Mouse (Mus musculus) ES-Bruce4 (cell line): ENCODE measurements at regions not wholly inside any gene's neighbourhood (a gene's known extent, or its start where the extent isn't known, plus 50 kb on each side); places are given as distances from the start of the nearest gene placed in this dataset.

Experiments used
- CTCF ChIP-seq: IDR thresholded peaks from one replicate; pipeline ENCODE4 v1.8.1; 2011; ENCODE audit warnings: low read depth, low read length
- EP300 ChIP-seq: IDR thresholded peaks from 2 replicates; pipeline ENCODE4 v1.6.1; 2011; ENCODE audit warnings: low read depth, low read length; ENCODE audit not compliant: insufficient read depth
- POLR2A ChIP-seq: IDR thresholded peaks from one replicate; pipeline ENCODE4 v1.8.1; 2011; ENCODE audit warnings: low read length; ENCODE audit not compliant: insufficient read depth

GRCm38 (mm10) chr4:153717273-153717672 lies 234.7 kb upstream of the Ajap1 start:
- TF ChIP-seq CTCF (no peak), POLR2A (no peak), EP300 (no peak)
